ENCODE assay signal across 7 mouse cellular contexts in the genomic region with DNA sequence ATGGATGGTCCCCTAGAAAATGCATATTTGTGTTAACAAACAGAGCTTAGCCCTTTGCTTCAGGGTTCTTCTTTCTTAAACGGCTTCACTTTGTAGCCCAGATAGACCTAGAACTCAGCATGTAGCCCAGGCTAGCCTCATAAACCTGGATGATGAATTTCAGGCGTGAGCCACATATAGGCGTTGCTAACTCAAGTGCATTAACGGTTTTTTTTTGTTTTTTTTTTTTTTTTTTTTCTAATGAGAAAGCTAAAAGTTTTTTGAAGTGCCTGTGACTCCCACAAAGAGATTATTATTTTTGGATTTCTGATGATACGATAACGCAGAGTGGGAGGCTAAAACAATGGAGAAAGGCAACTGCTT. TPM values are rescaled to one million over a fixed set of nuclear protein-coding genes. Genes with fewer than 3 reads are reported as not detected.
A peak's percentile ranks its signal among the peaks of the same experiment; 100 is the strongest.
DNase-seq lines count a peak whose midpoint lies in the region; ATAC-seq and TF ChIP-seq lines count a peak whose summit lies in the region.

No protein-coding gene starts in this region.

- peaks cover 5% of the 10 kb centered on the region; the same call in 1 of the 2 replicates for H3K4me1 ChIP-seq in lung, embryonic 14.5 days (ENCODE audit: insufficient read depth)
- peaks cover 14% of the 10 kb centered on the region for H3K4me1 ChIP-seq in forebrain, embryonic 14.5 days (ENCODE audit: control insufficient read depth, insufficient read depth, low read length)
- H3K4me1 ChIP-seq in limb, embryonic 14.5 days (ENCODE audit: control insufficient read depth, insufficient read depth, low read length), result peaks cover 19% of the 10 kb centered on the region
- H3K4me1 ChIP-seq in stomach, embryonic 14.5 days (ENCODE audit: control insufficient read depth, insufficient read depth, low read length), result peaks cover 12% of the 10 kb centered on the region

- peak overlapping the region; percentile 88 for H3K4me2 ChIP-seq in lung, embryonic 14.5 days
- H3K4me2 ChIP-seq in forebrain, embryonic 14.5 days (ENCODE audit: low read length), result peak overlapping the region; percentile 81
- H3K4me2 ChIP-seq in limb, embryonic 14.5 days (replicated peaks; ENCODE audit: low read depth, low read length, severe bottlenecking), result peak overlapping the region; percentile 18
- no peak overlapping the region; the same call in 1 of the 2 replicates for H3K4me2 ChIP-seq in stomach, embryonic 14.5 days (replicated peaks; ENCODE audit: low read depth, low read length)

- TF ChIP-seq POLR2A in limb, embryonic 14.5 days (IDR thresholded peaks at IDR 0.05; ENCODE audit: borderline replicate concordance, extremely low read depth, insufficient read depth, insufficient read length), result no peak

- no peak for TF ChIP-seq CTCF in lung, embryonic 14.5 days (IDR thresholded peaks at IDR 0.05; ENCODE audit: low read depth)

- H3K27me3 ChIP-seq in lung, embryonic 14.5 days (ENCODE audit: insufficient read depth, low read length), result no peaks in the 10 kb centered on the region
- no peaks in the 10 kb centered on the region for H3K27me3 ChIP-seq in forebrain, embryonic 14.5 days (replicated peaks; ENCODE audit: control insufficient read depth, insufficient read depth, low read length)
- no peaks in the 10 kb centered on the region for H3K27me3 ChIP-seq in limb, embryonic 14.5 days (ENCODE audit: control insufficient read depth, insufficient read depth, low read length)
- no peaks in the 10 kb centered on the region for H3K27me3 ChIP-seq in stomach, embryonic 14.5 days (ENCODE audit: control insufficient read depth, insufficient read depth, low read length)

- no peak for DNase-seq in lung, embryonic 14.5 days
- no peak for DNase-seq in lung, postnatal 10 days
- no peak for DNase-seq in forebrain, embryonic 14.5 days (ENCODE audit: low spot score)
- DNase-seq in limb, embryonic 14.5 days (ENCODE audit: low spot score), result no peak
- no peak for DNase-seq in lung, postnatal 4 days
- no peak for DNase-seq in frontal cortex, adult 2 months (ENCODE audit: extremely low spot score in 1 of 2, low spot score in 1 of 2)

- H3K4me3 ChIP-seq in lung, embryonic 14.5 days (ENCODE audit: low read depth, low read length), result peak overlapping the region; percentile 96; the same call in 1 of the 2 replicates
- peak overlapping the region; percentile 94; the same call in 1 of the 2 replicates for H3K4me3 ChIP-seq in forebrain, embryonic 14.5 days (ENCODE audit: low read depth, low read length)
- H3K4me3 ChIP-seq in limb, embryonic 14.5 days (replicated peaks; ENCODE audit: low read length), result peak overlapping the region; percentile 96; the same call in 1 of the 2 replicates
- H3K4me3 ChIP-seq in stomach, embryonic 14.5 days (ENCODE audit: low read depth, low read length), result peak overlapping the region; percentile 98; the same call in 1 of the 2 replicates

- no peaks in the 10 kb centered on the region for H3K36me3 ChIP-seq in lung, embryonic 14.5 days (ENCODE audit: insufficient read depth)
- H3K36me3 ChIP-seq in forebrain, embryonic 14.5 days (ENCODE audit: control insufficient read depth, insufficient read depth, low read length), result no peaks in the 10 kb centered on the region
- 0 out of 2 replicates have a peak, but pooled peaks cover 4% of the 10 kb centered on the region for H3K36me3 ChIP-seq in limb, embryonic 14.5 days (ENCODE audit: control insufficient read depth, insufficient read depth, low read length)
- no peaks in the 10 kb centered on the region; the same call in 1 of the 2 replicates for H3K36me3 ChIP-seq in stomach, embryonic 14.5 days (ENCODE audit: control insufficient read depth, insufficient read depth, low read length)

- no peaks in the 10 kb centered on the region for H3K9me3 ChIP-seq in lung, embryonic 14.5 days (ENCODE audit: low read depth, low read length)
- H3K9me3 ChIP-seq in forebrain, embryonic 14.5 days (replicated peaks; ENCODE audit: control insufficient read depth, low read length), result no peaks in the 10 kb centered on the region
- H3K9me3 ChIP-seq in limb, embryonic 14.5 days (ENCODE audit: control insufficient read depth, low read length), result no peaks in the 10 kb centered on the region
- no peaks in the 10 kb centered on the region for H3K9me3 ChIP-seq in stomach, embryonic 14.5 days (ENCODE audit: control insufficient read depth, low read depth, low read length)

- ATAC-seq in lung, embryonic 14.5 days (ENCODE audit: insufficient read depth), result no peak; the same call in 1 of the 2 replicates
- no peak for ATAC-seq in forebrain, embryonic 14.5 days
- no peak for ATAC-seq in limb, embryonic 14.5 days (ENCODE audit: low FRiP score, low read depth)
- no peak for ATAC-seq in stomach, embryonic 14.5 days (ENCODE audit: insufficient number of reproducible peaks, insufficient read depth, low FRiP score, low read depth)

- no peak overlapping the region for H3K27ac ChIP-seq in lung, embryonic 14.5 days (ENCODE audit: low read depth)
- no peak overlapping the region for H3K27ac ChIP-seq in forebrain, embryonic 14.5 days (ENCODE audit: low read depth, low read length)
- H3K27ac ChIP-seq in limb, embryonic 14.5 days (replicated peaks; ENCODE audit: low read depth, low read length), result no peak overlapping the region
- H3K27ac ChIP-seq in stomach, embryonic 14.5 days (ENCODE audit: low read length), result no peak overlapping the region

- no peak overlapping the region for H3K9ac ChIP-seq in lung, embryonic 14.5 days
- H3K9ac ChIP-seq in forebrain, embryonic 14.5 days (ENCODE audit: low read length), result no peak overlapping the region
- H3K9ac ChIP-seq in limb, embryonic 14.5 days (ENCODE audit: low read depth, low read length, severe bottlenecking), result 0 out of 2 replicates have a peak overlapping the region, but pooled peaks have one; percentile 96
- no peak overlapping the region for H3K9ac ChIP-seq in stomach, embryonic 14.5 days (replicated peaks; ENCODE audit: low read depth, low read length)

- WGBS in lung, embryonic 14.5 days, result 55% methylated on average over 6 of the region's 6 CpGs
- WGBS in forebrain, embryonic 14.5 days, result 58% methylated on average over 6 of the region's 6 CpGs
- WGBS in limb, embryonic 14.5 days, result 61% methylated on average over 6 of the region's 6 CpGs
- 55% methylated on average over 6 of the region's 6 CpGs for WGBS in stomach, embryonic 14.5 days

RNA-seq across cellular contexts. Expression of gene Slc30a5, which starts 0.4 kb away (rescaled TPM):
- polyA plus RNA-seq in lung, embryonic 14.5 days (2014; fragmentation: Nextera tagmentation; extraction: Ambion mirVana), result 63.3 and 64.6 TPM in 2 replicates
- polyA plus RNA-seq in forebrain, embryonic 14.5 days (2014; fragmentation: Nextera tagmentation; extraction: Ambion mirVana), result 35.8 and 39.4 TPM in 2 replicates
- 69.0 and 69.2 TPM in 2 replicates for polyA plus RNA-seq in limb, embryonic 14.5 days (2012; rRNA removed)
- polyA plus RNA-seq in limb, embryonic 14.5 days (2014; fragmentation: Nextera tagmentation; extraction: Ambion mirVana), result 70.9 and 73.5 TPM in 2 replicates
- 58.4 and 62.4 TPM in 2 replicates for polyA plus RNA-seq in stomach, embryonic 14.5 days (2014; fragmentation: Nextera tagmentation; extraction: Ambion mirVana)
- polyA plus RNA-seq in frontal cortex, adult 2 months (2012; rRNA removed), result 42.0 and 43.4 TPM in 2 replicates

RNA-seq across cellular contexts. Expression of gene Ccnb1, which starts 47.3 kb away (rescaled TPM):
- polyA plus RNA-seq in lung, embryonic 14.5 days (2014; fragmentation: Nextera tagmentation; extraction: Ambion mirVana), result 329 and 358 TPM in 2 replicates
- 164 and 215 TPM in 2 replicates for polyA plus RNA-seq in forebrain, embryonic 14.5 days (2014; fragmentation: Nextera tagmentation; extraction: Ambion mirVana)
- 131 and 135 TPM in 2 replicates for polyA plus RNA-seq in limb, embryonic 14.5 days (2012; rRNA removed)
- 193 and 195 TPM in 2 replicates for polyA plus RNA-seq in limb, embryonic 14.5 days (2014; fragmentation: Nextera tagmentation; extraction: Ambion mirVana)
- 221 and 246 TPM in 2 replicates for polyA plus RNA-seq in stomach, embryonic 14.5 days (2014; fragmentation: Nextera tagmentation; extraction: Ambion mirVana)
- polyA plus RNA-seq in frontal cortex, adult 2 months (2012; rRNA removed), result 1.5 and 1.6 TPM in 2 replicates

RNA-seq across cellular contexts. Expression of gene Cenph, which starts 57.9 kb away (rescaled TPM):
- polyA plus RNA-seq in lung, embryonic 14.5 days (2014; fragmentation: Nextera tagmentation; extraction: Ambion mirVana), result 45.0 and 47.9 TPM in 2 replicates
- 16.5 and 20.4 TPM in 2 replicates for polyA plus RNA-seq in forebrain, embryonic 14.5 days (2014; fragmentation: Nextera tagmentation; extraction: Ambion mirVana)
- 22.1 and 29.4 TPM in 2 replicates for polyA plus RNA-seq in limb, embryonic 14.5 days (2012; rRNA removed)
- polyA plus RNA-seq in limb, embryonic 14.5 days (2014; fragmentation: Nextera tagmentation; extraction: Ambion mirVana), result 28.5 and 29.3 TPM in 2 replicates
- polyA plus RNA-seq in stomach, embryonic 14.5 days (2014; fragmentation: Nextera tagmentation; extraction: Ambion mirVana), result 36.5 and 38.9 TPM in 2 replicates
- polyA plus RNA-seq in frontal cortex, adult 2 months (2012; rRNA removed), result 1.7 TPM in 2 replicates

Comparison
In these comparisons a context has a peak if more than half of its experiments do, and no peak if none do; other contexts are left out.
1. RNA of gene Ccnb1, which starts 47.3 kb away (polyA plus RNA-seq): 329 to 358 TPM in lung, embryonic 14.5 days, 221 to 246 TPM in stomach, embryonic 14.5 days, 164 to 215 TPM in forebrain, embryonic 14.5 days and 131 to 195 TPM in limb, embryonic 14.5 days; 1.5 to 1.6 TPM in frontal cortex, adult 2 months; every median in the first group is over 10 times any median in the second.
2. Peak in every context shown above with its lines, with median percentiles within 50 percentile points of each other: H3K4me3 ChIP-seq.